Mouse (Mus musculus): ENCODE results near the gene Rnasek.

DNA sequence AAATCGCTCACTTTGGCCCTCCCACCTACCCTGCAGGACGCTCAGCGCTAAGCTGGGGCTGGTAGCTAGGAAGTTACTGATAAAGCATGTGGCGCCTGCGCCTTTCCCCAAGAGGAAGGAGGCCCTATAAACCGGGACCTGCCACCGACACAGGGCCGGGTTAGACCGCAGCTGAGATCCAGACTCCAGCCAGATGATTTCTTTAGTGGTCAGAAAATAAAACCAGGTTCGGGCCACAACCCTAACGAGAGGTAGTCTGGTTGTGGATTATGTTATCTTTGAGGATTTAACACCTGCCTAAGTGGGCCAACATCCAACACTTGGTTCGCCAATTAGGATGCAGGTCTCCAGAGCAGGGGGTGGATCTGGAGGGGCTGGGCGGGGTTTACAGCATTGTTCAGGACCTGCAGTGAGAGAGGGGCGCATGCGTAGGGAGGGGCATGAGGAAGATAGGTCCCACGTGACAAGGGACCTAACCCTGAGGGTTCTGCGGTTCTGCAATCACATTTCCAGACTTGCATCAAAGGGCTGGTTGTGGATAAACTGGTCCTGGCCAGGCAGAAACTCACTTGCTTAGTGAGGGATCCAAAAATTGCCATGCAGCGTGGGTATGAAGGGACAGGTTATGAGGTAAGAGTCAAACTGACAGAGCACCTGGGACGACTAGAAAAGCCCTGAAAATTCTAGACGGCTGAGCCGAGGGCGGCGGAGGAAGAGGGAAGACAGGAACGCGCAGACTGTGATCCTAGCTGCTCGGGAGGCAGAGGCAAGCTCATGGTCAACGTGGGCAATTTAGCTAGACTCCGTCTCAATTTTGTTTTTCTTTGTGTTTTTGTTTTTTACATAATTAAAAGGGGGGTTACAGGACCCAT lies 18.7 kb downstream of the Rnasek start, which contains the start of gene Slc16a13:
- no peak for TF ChIP-seq CTCF (IDR thresholded peaks at IDR 0.05; ENCODE audit: low read depth, low read length)
- no peak for TF ChIP-seq POLR2A (IDR thresholded peaks at IDR 0.05; ENCODE audit: insufficient read depth, low read length)
